Mouse (Mus musculus) myocyte (in vitro differentiated cells): ENCODE measurements around the gene Il1rl2.

ENCODE experiments used
- POLR2A ChIP-seq: IDR thresholded peaks from one replicate; pipeline ENCODE4 v1.6.1; 2011; ENCODE audit warnings: low read depth, mild to moderate bottlenecking, control low read depth, moderate library complexity; ENCODE audit not compliant: insufficient read length
- TCF12 ChIP-seq: IDR thresholded peaks from one replicate; pipeline ENCODE4 v1.6.1; 2011; ENCODE audit warnings: mild to moderate bottlenecking, control low read depth; ENCODE audit not compliant: poor library complexity, insufficient read depth, severe bottlenecking
- USF1 ChIP-seq: IDR thresholded peaks from one replicate; pipeline ENCODE4 v1.6.1; 2011; ENCODE audit warnings: low read depth, mild to moderate bottlenecking, control low read depth, moderate library complexity

GRCm38 (mm10) chr1:40392535-40392934 lies 68.1 kb downstream of the Il1rl2 start:
- no peak for TF ChIP-seq POLR2A
- TF ChIP-seq USF1: no peak
- no peak for TF ChIP-seq TCF12
